In genomic region chr2:173275343-173276201, GRCm38 (mm10) we compare ENCODE assay signal across 8 mouse cellular contexts. TPM values are rescaled to one million over a fixed set of nuclear protein-coding genes. Genes with fewer than 3 reads are reported as not detected.
DNase-seq lines count a peak whose midpoint lies in the region; ATAC-seq and TF ChIP-seq lines count a peak whose summit lies in the region.

No protein-coding gene starts in this region.

- intact Hi-C loops in gastrocnemius, postnatal 36 days (cut with DNase I): no loop called here

- 0 out of 2 replicates have a peak, but pooled peaks cover 4% of the 10 kb centered on the region for H3K27me3 ChIP-seq in intestine, postnatal 0 days (replicated peaks; ENCODE audit: control insufficient read depth, insufficient read depth, low read length)
- no peaks in the 10 kb centered on the region for H3K27me3 ChIP-seq in lung, embryonic 16.5 days (ENCODE audit: control insufficient read depth, insufficient read depth, low read depth, low read length)

- whole genome bisulfite sequencing in intestine, postnatal 0 days: under 1% methylated on average over 84 of the region's 93 CpGs
- under 1% methylated on average over 64 of the region's 93 CpGs for WGBS in lung, embryonic 16.5 days

- H3K27ac ChIP-seq in intestine, postnatal 0 days (ENCODE audit: low read depth, low read length): peak overlapping the region; percentile 85
- peak overlapping the region; percentile 86 for H3K27ac ChIP-seq in lung, embryonic 16.5 days (ENCODE audit: low read length)

- ATAC-seq in intestine, postnatal 0 days: peak; percentile 34
- peak; percentile 35 for ATAC-seq in lung, embryonic 16.5 days (ENCODE audit: low read depth)

- H3K36me3 ChIP-seq in intestine, postnatal 0 days (ENCODE audit: control insufficient read depth, insufficient read depth): peaks cover 7% of the 10 kb centered on the region; the same call in 1 of the 2 replicates
- no peaks in the 10 kb centered on the region for H3K36me3 ChIP-seq in lung, embryonic 16.5 days (ENCODE audit: control insufficient read depth, insufficient read depth, low read length)

- peak; percentile 50 for DNase-seq in urinary bladder, postnatal 14 days (ENCODE audit: low spot score)
- no peak for DNase-seq in urinary bladder, postnatal 36 days (ENCODE audit: low spot score in 2 of 2)
- peak; percentile 34 to 53 for DNase-seq in cerebellum, postnatal 25 days
- DNase-seq in gastrocnemius, postnatal 36 days: peak; percentile 38 to 56
- DNase-seq in right cerebral cortex, postnatal 25 days: peak; percentile 47
- no peak for DNase-seq in frontal cortex, postnatal 25 days (ENCODE audit: low spot score in 2 of 2)

- H3K4me2 ChIP-seq in intestine, postnatal 0 days (replicated peaks; ENCODE audit: low read depth): peak overlapping the region; percentile 90
- peak overlapping the region; percentile 80 for H3K4me2 ChIP-seq in lung, embryonic 16.5 days (ENCODE audit: low read depth, low read length)

- H3K4me3 ChIP-seq in intestine, postnatal 0 days (ENCODE audit: low read depth, low read length): peak overlapping the region; percentile 82
- peak overlapping the region; percentile 90 for H3K4me3 ChIP-seq in lung, embryonic 16.5 days (ENCODE audit: low read length)

- no peaks in the 10 kb centered on the region for H3K9me3 ChIP-seq in intestine, postnatal 0 days (ENCODE audit: control insufficient read depth)
- H3K9me3 ChIP-seq in lung, embryonic 16.5 days (ENCODE audit: control insufficient read depth, low read length): no peaks in the 10 kb centered on the region

- H3K4me1 ChIP-seq in intestine, postnatal 0 days (replicated peaks; ENCODE audit: control insufficient read depth, insufficient read depth, low read length): no peaks in the 10 kb centered on the region
- peaks cover 41% of the 10 kb centered on the region for H3K4me1 ChIP-seq in lung, embryonic 16.5 days (replicated peaks; ENCODE audit: control insufficient read depth, insufficient read depth, low read length)

- peak overlapping the region; percentile 94 for H3K9ac ChIP-seq in intestine, postnatal 0 days (ENCODE audit: low read depth, low read length)
- peak overlapping the region; percentile 97 for H3K9ac ChIP-seq in lung, embryonic 16.5 days (ENCODE audit: low read length)

- TF ChIP-seq CTCF in intestine, postnatal 0 days (IDR thresholded peaks at IDR 0.05; ENCODE audit: low read depth): no peak

RNA-seq across cellular contexts. Expression of gene Pmepa1, which starts 0.8 kb away (rescaled TPM):
- 10 to 100 TPM; 14.7 to 21.8 TPM for total RNA-seq in gastrocnemius, postnatal 36 days (2021)
- 5.9 and 6.4 TPM in 2 replicates for polyA plus RNA-seq in intestine, postnatal 0 days (2015; fragmentation: Nextera tagmentation; extraction: Ambion mirVana)
- polyA plus RNA-seq in lung, embryonic 16.5 days (2015; fragmentation: Nextera tagmentation; extraction: Ambion mirVana): 7.0 and 7.5 TPM in 2 replicates

RNA-seq across cellular contexts. Expression of gene Zbp1, which starts 56.8 kb away (rescaled TPM):
- total RNA-seq in gastrocnemius, postnatal 36 days (2021): under 1 TPM in 1 of 2 experiments, not detected in 1; 0.30 TPM
- 13.9 and 14.0 TPM in 2 replicates for polyA plus RNA-seq in intestine, postnatal 0 days (2015; fragmentation: Nextera tagmentation; extraction: Ambion mirVana)
- 0.55 and 1.8 TPM in 2 replicates for polyA plus RNA-seq in lung, embryonic 16.5 days (2015; fragmentation: Nextera tagmentation; extraction: Ambion mirVana)

Comparison
In these comparisons a context has a peak if more than half of its experiments do, and no peak if none do; other contexts are left out.
1. DNase-seq: peak in urinary bladder, postnatal 14 days (single experiment), cerebellum, postnatal 25 days (2 of 2), gastrocnemius, postnatal 36 days (2 of 2) and right cerebral cortex, postnatal 25 days (single experiment); none in urinary bladder, postnatal 36 days (0 of 2) and frontal cortex, postnatal 25 days (0 of 2).